Mouse (Mus musculus) fibroblast of lung, adult 2 months (primary cell): ENCODE measurements around the gene Efcc1.
"Not testable (repeated sequence)": the region's sequence is repeated elsewhere in the genome, so short reads cannot be mapped to it uniquely, and the experiment has no call there.

Experiments used
- DNase-seq: peaks from one replicate; pipeline ENCODE4 v3.0.0-alpha.2; 2011; ENCODE audit warnings: low read depth

Efcc1 gene

GRCm38 (mm10) chr6:87744632-87745031, 14.0 kb downstream of the Efcc1 start:
- no peak for DNase-seq

- DNase-seq, result no peak
Measured at GRCm38 (mm10) chr6:87745301-87745700, 14.6 kb downstream of the Efcc1 start.

GRCm38 (mm10) chr6:87746059-87746458, 15.4 kb downstream of the Efcc1 start:
- DNase-seq, result no peak

- no peak for DNase-seq
Measured at GRCm38 (mm10) chr6:87746849-87747248, 16.2 kb downstream of the Efcc1 start.

GRCm38 (mm10) chr6:87748078-87748477, 17.4 kb downstream of the Efcc1 start:
- no peak for DNase-seq

GRCm38 (mm10) chr6:87748531-87748930, 17.9 kb downstream of the Efcc1 start:
- DNase-seq, result no peak

GRCm38 (mm10) chr6:87750184-87750910, 19.7 kb downstream of the Efcc1 start:
- no peak for DNase-seq

GRCm38 (mm10) chr6:87751574-87751973, 20.9 kb downstream of the Efcc1 start:
- no peak for DNase-seq

- no peak for DNase-seq
Measured at GRCm38 (mm10) chr6:87755196-87755595, 24.5 kb downstream of the Efcc1 start.

- no peak for DNase-seq
Measured at GRCm38 (mm10) chr6:87756896-87757295, 26.2 kb downstream of the Efcc1 start.

GRCm38 (mm10) chr6:87759404-87759803, 28.7 kb downstream of the Efcc1 start:
- no peak for DNase-seq

- no peak for DNase-seq
Measured at GRCm38 (mm10) chr6:87759850-87760249, 29.2 kb downstream of the Efcc1 start.

- DNase-seq, result no peak
Measured at GRCm38 (mm10) chr6:87762161-87762560, 31.5 kb downstream of the Efcc1 start.

GRCm38 (mm10) chr6:87763376-87764280, 33.0 kb downstream of the Efcc1 start:
- DNase-seq, result no peak

GRCm38 (mm10) chr6:87764296-87764695, 33.6 kb downstream of the Efcc1 start:
- not testable (repeated sequence) for DNase-seq

- DNase-seq, result no peak
Measured at GRCm38 (mm10) chr6:87770626-87771025, 40.0 kb downstream of the Efcc1 start.

GRCm38 (mm10) chr6:87774466-87774865, 43.8 kb downstream of the Efcc1 start:
- no peak for DNase-seq

GRCm38 (mm10) chr6:87774909-87775308, 44.2 kb downstream of the Efcc1 start:
- DNase-seq, result no peak

GRCm38 (mm10) chr6:87775588-87776245, 45.0 kb downstream of the Efcc1 start:
- DNase-seq, result no peak

GRCm38 (mm10) chr6:87776663-87777062, 46.0 kb downstream of the Efcc1 start:
- no peak for DNase-seq

GRCm38 (mm10) chr6:87777842-87778241, 47.2 kb downstream of the Efcc1 start, which contains the start of gene Gp9:
Gene Gp9, plus strand, starts transcription at chr6:87778072.
- no peak for DNase-seq
